Mouse (Mus musculus) telencephalon, adult 2 months (tissue): ENCODE measurements around the gene Caln1.
"Not testable (repeated sequence)": the region's sequence is repeated elsewhere in the genome, so short reads cannot be mapped to it uniquely, and the experiment has no call there.

Source experiments
- DNase-seq: peaks from one replicate; pipeline ENCODE4 v3.0.0-alpha.2; 2011; ENCODE audit warnings: low read depth, low spot score

Caln1 gene

GRCm38 (mm10) chr5:130547496-130547895 is 178.2 kb downstream of the Caln1 start:
- DNase-seq: peak; percentile 35

DNA sequence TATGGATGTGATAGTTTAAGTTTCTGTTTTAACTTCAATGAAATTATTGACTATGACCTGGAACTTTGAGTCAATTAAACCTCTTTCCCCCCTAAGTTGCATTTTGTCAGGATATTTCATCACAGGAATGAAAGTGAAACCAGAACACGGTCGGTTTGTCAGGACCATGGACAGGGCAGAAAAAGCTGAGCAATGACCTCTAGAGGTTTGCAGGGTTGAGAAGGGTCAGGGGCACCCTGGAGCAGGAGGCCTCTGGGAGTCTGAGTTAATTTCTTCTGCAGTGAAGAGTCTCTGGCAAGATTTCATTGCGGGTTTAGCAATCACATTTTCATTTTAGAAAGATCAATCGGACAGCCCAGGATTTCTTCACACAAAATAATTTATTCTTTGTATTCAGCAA is 184.7 kb downstream of the Caln1 start:
- DNase-seq: no peak

DNA sequence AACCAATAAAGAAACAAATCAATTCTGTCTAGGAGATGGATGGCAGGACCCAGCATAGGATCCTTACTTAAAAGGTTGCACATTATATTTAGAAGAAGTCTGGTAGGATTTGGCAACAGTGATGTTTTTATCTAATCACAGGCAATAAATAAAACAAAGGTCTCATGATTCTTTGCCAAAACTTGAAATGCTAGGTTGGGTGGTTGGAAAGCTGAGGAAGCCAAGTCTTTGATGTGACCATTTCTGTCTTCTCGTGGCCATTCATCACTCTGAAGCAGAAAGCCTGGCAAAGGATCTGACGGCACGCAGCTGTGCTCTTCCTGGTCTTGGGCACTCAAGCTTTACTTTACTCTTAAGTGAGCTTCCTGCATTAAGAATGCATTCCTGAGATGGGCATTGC is 193.9 kb downstream of the Caln1 start:
- DNase-seq: no peak

- peak; percentile 58 for DNase-seq
Observed at GRCm38 (mm10) chr5:130566002-130566401, 196.7 kb downstream of the Caln1 start.

- DNase-seq: no peak
Observed at GRCm38 (mm10) chr5:130577581-130577980, 208.3 kb downstream of the Caln1 start.

DNA sequence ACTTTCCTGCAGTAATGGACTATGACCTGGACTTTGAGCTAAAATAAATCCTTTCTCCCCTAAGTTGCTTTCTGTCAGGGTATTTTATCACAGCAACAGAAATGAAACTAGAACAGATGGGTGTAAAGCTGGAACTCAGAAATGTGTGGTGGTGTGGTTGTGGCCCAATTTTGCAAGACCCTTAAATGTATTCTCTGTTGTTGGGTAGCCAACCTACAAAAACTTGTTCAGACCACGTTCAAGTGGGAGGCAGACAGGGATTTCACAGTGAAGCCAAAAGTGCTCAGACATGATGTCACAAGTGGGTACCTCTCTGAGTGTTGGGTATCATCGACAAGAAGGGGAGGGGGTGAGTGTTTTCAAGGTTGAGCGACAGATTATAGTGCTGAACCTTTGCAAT is 214.8 kb downstream of the Caln1 start:
- DNase-seq: no peak

GRCm38 (mm10) chr5:130586257-130586656 is 217.0 kb downstream of the Caln1 start:
- DNase-seq: no peak

DNA sequence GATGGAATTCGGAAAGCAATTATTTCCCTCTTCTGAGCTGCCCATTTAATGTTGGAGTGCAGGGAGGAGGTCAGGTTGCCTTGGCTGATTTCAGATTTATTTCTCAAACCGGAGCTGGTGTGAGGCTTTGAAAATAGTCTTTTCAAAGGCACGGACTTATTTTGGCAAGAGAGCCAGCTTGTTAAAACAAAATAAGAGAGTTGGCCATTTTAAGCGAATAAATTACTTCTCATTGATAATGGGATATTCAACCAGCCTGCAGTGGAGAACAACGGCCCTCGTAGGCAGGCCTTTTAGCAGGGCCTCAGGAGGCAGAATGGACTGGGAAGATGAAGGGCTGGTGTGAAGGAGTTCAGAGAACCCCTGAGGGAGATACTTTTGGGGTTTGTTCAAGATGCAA is 227.3 kb downstream of the Caln1 start:
- DNase-seq: no peak

DNA sequence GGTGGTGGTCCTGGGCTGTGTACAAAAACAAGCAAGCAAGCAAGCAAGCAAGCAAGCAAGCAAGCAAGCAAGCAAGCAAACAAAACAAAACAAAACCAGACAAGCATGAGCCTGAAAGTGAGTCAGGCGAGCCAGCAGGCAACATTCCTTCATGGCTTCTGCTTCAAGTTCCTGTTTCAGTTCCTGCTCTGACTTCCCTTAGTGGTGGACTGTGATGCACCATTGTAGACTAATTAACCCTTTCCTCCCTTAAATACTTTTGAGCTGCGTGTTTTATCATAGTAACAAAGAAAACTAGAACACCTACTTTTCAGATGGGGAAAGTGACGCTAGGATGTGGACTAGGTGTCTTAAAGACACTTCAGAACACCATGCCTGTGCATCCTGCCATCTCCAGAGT is 244.4 kb downstream of the Caln1 start:
- DNase-seq: no peak

- DNase-seq: no peak
Observed at GRCm38 (mm10) chr5:130614209-130614608, 245.0 kb downstream of the Caln1 start.

GRCm38 (mm10) chr5:130620060-130620459 is 250.8 kb downstream of the Caln1 start:
- DNase-seq: peak; percentile 26

GRCm38 (mm10) chr5:130623206-130623605 is 254.0 kb downstream of the Caln1 start:
- DNase-seq: peak; percentile 6

GRCm38 (mm10) chr5:130627800-130628199 is 258.5 kb downstream of the Caln1 start:
- peak; percentile 64 for DNase-seq

GRCm38 (mm10) chr5:130635397-130635796 is 266.1 kb downstream of the Caln1 start:
- no peak for DNase-seq

GRCm38 (mm10) chr5:130641881-130642280 is 272.6 kb downstream of the Caln1 start:
- DNase-seq: no peak

DNA sequence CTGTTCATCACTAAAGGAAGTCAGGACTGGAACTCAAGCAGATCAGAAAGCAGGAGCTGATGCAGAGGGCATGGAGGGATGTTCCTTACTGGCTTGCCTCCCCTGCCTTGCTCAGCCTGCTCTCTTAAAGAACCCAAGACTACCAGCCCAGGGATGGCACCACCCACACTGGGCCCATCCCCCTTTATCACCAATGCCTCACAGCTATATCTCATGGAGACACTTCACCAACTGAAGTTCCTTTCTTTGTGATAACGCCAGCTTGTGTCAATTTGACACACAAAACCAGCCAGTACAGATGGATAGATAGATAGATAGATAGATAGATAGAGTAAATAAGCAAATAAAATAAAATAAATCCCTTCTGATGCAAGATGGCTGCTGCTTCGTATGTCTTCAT is 276.9 kb downstream of the Caln1 start:
- not testable (repeated sequence) for DNase-seq

GRCm38 (mm10) chr5:130658141-130658540 is 288.9 kb downstream of the Caln1 start:
- DNase-seq: no peak

GRCm38 (mm10) chr5:130666091-130666490 is 296.8 kb downstream of the Caln1 start:
- peak; percentile 26 for DNase-seq

GRCm38 (mm10) chr5:130672588-130672987 is 303.3 kb downstream of the Caln1 start:
- peak; percentile 40 for DNase-seq

- no peak for DNase-seq
Observed at GRCm38 (mm10) chr5:130673092-130673491, 303.8 kb downstream of the Caln1 start.

GRCm38 (mm10) chr5:130677895-130678294 is 308.6 kb downstream of the Caln1 start:
- DNase-seq: peak; percentile 33

- peak; percentile 76 for DNase-seq
Observed at GRCm38 (mm10) chr5:130685911-130686658, 316.8 kb downstream of the Caln1 start.

DNA sequence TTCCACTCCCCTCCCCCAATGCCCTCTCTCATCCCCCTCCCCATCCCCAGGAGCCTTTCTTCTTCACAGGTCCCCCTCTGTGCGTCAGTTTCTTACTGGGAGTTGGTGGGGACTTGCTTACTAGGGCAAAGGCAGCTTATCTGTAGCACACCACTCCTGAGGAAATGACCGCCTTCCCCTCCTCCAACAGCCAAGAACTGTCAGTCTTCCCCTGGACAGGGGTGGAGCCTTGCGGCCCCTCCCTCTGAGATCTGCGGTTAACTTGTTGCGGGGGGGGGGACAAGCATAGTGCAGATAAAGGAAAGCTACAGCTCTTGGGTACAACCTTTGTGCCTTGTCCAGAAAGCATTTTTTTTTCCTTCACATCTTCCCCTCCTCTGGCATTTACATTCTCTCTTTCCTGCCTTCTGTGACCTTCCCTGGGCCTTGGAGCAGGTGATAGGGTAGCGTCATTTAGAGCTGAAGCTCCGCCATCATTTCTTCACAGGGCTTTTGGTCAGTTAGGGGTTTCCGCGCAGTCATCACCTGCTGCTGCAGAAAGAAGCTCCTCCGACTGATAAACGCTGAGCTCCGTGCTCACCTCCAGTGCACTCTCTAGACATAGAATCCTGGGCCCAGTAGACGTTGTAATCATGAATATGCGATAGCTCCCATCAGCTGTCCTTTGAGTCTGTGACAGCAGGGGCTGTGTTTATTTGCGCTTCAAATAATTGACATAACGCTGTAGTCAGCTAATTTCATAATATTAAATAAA is 319.3 kb downstream of the Caln1 start:
- DNase-seq: no peak
